Mouse (Mus musculus): ENCODE data around the gene Grwd1. TPM values are rescaled to one million over a fixed set of nuclear protein-coding genes. Genes with fewer than 3 reads are reported as not detected.
A peak's percentile ranks its signal among the peaks of the same experiment; 100 is the strongest.

Grwd1 gene
- polyA plus RNA-seq, 1 experiment from 2014 or later: 51.4 TPM

GRCm38 (mm10) chr7:45785388-45786135 is 45.2 kb downstream of the Grwd1 start:
- no peaks in the 10 kb centered on the region; the same call in 1 of the 2 replicates for H3K36me3 ChIP-seq (ENCODE audit: control insufficient read depth, insufficient read depth, low read length)
- no peaks in the 10 kb centered on the region for H3K9me3 ChIP-seq (ENCODE audit: control insufficient read depth, low read length)
- 0 out of 2 replicates have a peak, but pooled peaks have one; percentile 13 for ATAC-seq (ENCODE audit: low read depth)
- under 1% methylated on average over 39 of the region's 42 CpGs for WGBS
- H3K4me1 ChIP-seq (replicated peaks; ENCODE audit: control insufficient read depth, insufficient read depth, low read length): peaks cover 20% of the 10 kb centered on the region
- H3K27ac ChIP-seq (ENCODE audit: low read length): no peak overlapping the region
- H3K4me3 ChIP-seq (ENCODE audit: low read length): peak overlapping the region; percentile 56
- peak overlapping the region; percentile 83 for H3K4me2 ChIP-seq (ENCODE audit: low read depth, low read length)
- H3K27me3 ChIP-seq (ENCODE audit: control insufficient read depth, insufficient read depth, low read depth, low read length): peaks cover 5% of the 10 kb centered on the region
- H3K9ac ChIP-seq (ENCODE audit: low read length): peak overlapping the region; percentile 67

GRCm38 (mm10) chr7:45784524-45785372 is 46.0 kb downstream of the Grwd1 start, which contains the start of gene Sult2b1:
TSS of gene Sult2b1 (minus strand) at chr7:45784669.
- 0 out of 2 replicates have a peak within 1 kb of the TSS, but pooled peaks have one; percentile 18 for H3K27ac ChIP-seq (ENCODE audit: low read length)
- ATAC-seq (ENCODE audit: low read depth): peak; percentile 15; the same call in 1 of the 2 replicates
- peak within 1 kb of the TSS; percentile 95 for H3K4me2 ChIP-seq (ENCODE audit: low read depth, low read length)
- no peaks in the 10 kb centered on the region for H3K9me3 ChIP-seq (ENCODE audit: control insufficient read depth, low read length)
- peaks cover 20% of the 10 kb centered on the region for H3K4me1 ChIP-seq (replicated peaks; ENCODE audit: control insufficient read depth, insufficient read depth, low read length)
- H3K36me3 ChIP-seq (ENCODE audit: control insufficient read depth, insufficient read depth, low read length): no peaks in the 10 kb centered on the region
- peaks cover 5% of the 10 kb centered on the region for H3K27me3 ChIP-seq (ENCODE audit: control insufficient read depth, insufficient read depth, low read depth, low read length)
- peak within 1 kb of the TSS; percentile 62 for H3K4me3 ChIP-seq (ENCODE audit: low read length)
- WGBS: 18% methylated on average over 20 of the region's 20 CpGs
- H3K9ac ChIP-seq (ENCODE audit: low read length): peak within 1 kb of the TSS; percentile 73

- H3K27ac ChIP-seq (ENCODE audit: low read length): 0 out of 2 replicates have a peak within 1 kb of the TSS, but pooled peaks have one; percentile 18
- peaks cover 20% of the 10 kb centered on the region for H3K4me1 ChIP-seq (replicated peaks; ENCODE audit: control insufficient read depth, insufficient read depth, low read length)
- no peaks in the 10 kb centered on the region for H3K9me3 ChIP-seq (ENCODE audit: control insufficient read depth, low read length)
- H3K4me2 ChIP-seq (ENCODE audit: low read depth, low read length): peak within 1 kb of the TSS; percentile 95
- under 1% methylated on average over 38 of the region's 38 CpGs for WGBS
- H3K27me3 ChIP-seq (ENCODE audit: control insufficient read depth, insufficient read depth, low read depth, low read length): peaks cover 5% of the 10 kb centered on the region
- no peaks in the 10 kb centered on the region for H3K36me3 ChIP-seq (ENCODE audit: control insufficient read depth, insufficient read depth, low read length)
- peak within 1 kb of the TSS; percentile 73 for H3K9ac ChIP-seq (ENCODE audit: low read length)
- peak within 1 kb of the TSS; percentile 62 for H3K4me3 ChIP-seq (ENCODE audit: low read length)
- ATAC-seq (ENCODE audit: low read depth): peak; percentile 67
These were observed 47.1 kb downstream of the Grwd1 start, which contains the start of gene Lmtk3 for GRCm38 (mm10) chr7:45783511-45784091. TSS of gene Lmtk3 (plus strand) at chr7:45783738.

- no peak overlapping the region for H3K9ac ChIP-seq (ENCODE audit: low read length)
- no peak for ATAC-seq (ENCODE audit: low read depth)
These were observed 48.5 kb downstream of the Grwd1 start for GRCm38 (mm10) chr7:45782271-45782670.

GRCm38 (mm10) chr7:45779081-45779641 is 51.6 kb downstream of the Grwd1 start:
- H3K36me3 ChIP-seq (ENCODE audit: control insufficient read depth, insufficient read depth, low read length): no peaks in the 10 kb centered on the region
- H3K9me3 ChIP-seq (ENCODE audit: control insufficient read depth, low read length): no peaks in the 10 kb centered on the region
- no peaks in the 10 kb centered on the region; the same call in 1 of the 2 replicates for H3K27me3 ChIP-seq (ENCODE audit: control insufficient read depth, insufficient read depth, low read depth, low read length)
- peak overlapping the region; percentile 21 for H3K4me2 ChIP-seq (ENCODE audit: low read depth, low read length)
- no peak overlapping the region for H3K9ac ChIP-seq (ENCODE audit: low read length)
- ATAC-seq (ENCODE audit: low read depth): no peak
- H3K27ac ChIP-seq (ENCODE audit: low read length): no peak overlapping the region
- WGBS: 22% methylated on average over 22 of the region's 22 CpGs
- H3K4me3 ChIP-seq (ENCODE audit: low read length): no peak overlapping the region
- H3K4me1 ChIP-seq (replicated peaks; ENCODE audit: control insufficient read depth, insufficient read depth, low read length): peaks cover 5% of the 10 kb centered on the region; the same call in 1 of the 2 replicates

More at GRCm38 (mm10) chr7:45782271-45782670, 48.5 kb downstream of the Grwd1 start:
- Histone ChIP-seq H3K4me1 (replicated peaks; ENCODE audit: control insufficient read depth, insufficient read depth, low read length) (peaks cover 20% of the 10 kb centered on the region), H3K9me3 (ENCODE audit: control insufficient read depth, low read length) (no peaks in the 10 kb centered on the region), H3K27ac (ENCODE audit: low read length) (no peak overlapping the region), H3K27me3 (ENCODE audit: control insufficient read depth, insufficient read depth, low read depth, low read length) (peaks cover 5% of the 10 kb centered on the region), H3K4me3 (ENCODE audit: low read length) (no peak overlapping the region), H3K4me2 (ENCODE audit: low read depth, low read length) (no peak overlapping the region), H3K36me3 (ENCODE audit: control insufficient read depth, insufficient read depth, low read length) (no peaks in the 10 kb centered on the region)
- WGBS: 61% methylated on average over 4 of the region's 4 CpGs

GRCm38 (mm10) chr7:45775237-45775636 is 55.5 kb downstream of the Grwd1 start:
- no peak overlapping the region for H3K4me2 ChIP-seq (ENCODE audit: low read depth, low read length)
- 57% methylated on average over 7 of the region's 7 CpGs for WGBS
- H3K9ac ChIP-seq (ENCODE audit: low read length): no peak overlapping the region
- no peak overlapping the region for H3K4me3 ChIP-seq (ENCODE audit: low read length)
- no peak overlapping the region for H3K27ac ChIP-seq (ENCODE audit: low read length)
- H3K9me3 ChIP-seq (ENCODE audit: control insufficient read depth, low read length): no peaks in the 10 kb centered on the region
- no peaks in the 10 kb centered on the region for H3K4me1 ChIP-seq (replicated peaks; ENCODE audit: control insufficient read depth, insufficient read depth, low read length)
- no peak for ATAC-seq (ENCODE audit: low read depth)
- no peaks in the 10 kb centered on the region for H3K27me3 ChIP-seq (ENCODE audit: control insufficient read depth, insufficient read depth, low read depth, low read length)
- no peaks in the 10 kb centered on the region for H3K36me3 ChIP-seq (ENCODE audit: control insufficient read depth, insufficient read depth, low read length)

Other genes with a start within 250 kb of the Grwd1 start
- 0.16 and 0.91 TPM in 2 replicates for gene Fgf21, start 215.5 kb downstream of the Grwd1 start, polyA plus RNA-seq (2015; fragmentation: Nextera tagmentation; extraction: Ambion mirVana)
- 0.26 and 0.70 TPM in 2 replicates for gene Fut1, start 213.7 kb downstream of the Grwd1 start, polyA plus RNA-seq (2015; fragmentation: Nextera tagmentation; extraction: Ambion mirVana)
- 0.16 and 0.21 TPM in 2 replicates for gene Izumo1, start 209.1 kb downstream of the Grwd1 start, polyA plus RNA-seq (2015; fragmentation: Nextera tagmentation; extraction: Ambion mirVana)
- 16.1 and 16.4 TPM in 2 replicates for gene Rasip1, start 203.5 kb downstream of the Grwd1 start, polyA plus RNA-seq (2015; fragmentation: Nextera tagmentation; extraction: Ambion mirVana)
- gene Mamstr, start 191.0 kb downstream of the Grwd1 start, polyA plus RNA-seq (2015; fragmentation: Nextera tagmentation; extraction: Ambion mirVana): 10.6 and 11.5 TPM in 2 replicates
- 0.60 and 0.70 TPM in 2 replicates for gene Fut2, start 164.6 kb downstream of the Grwd1 start, polyA plus RNA-seq (2015; fragmentation: Nextera tagmentation; extraction: Ambion mirVana)
- gene Ntn5, start 146.9 kb downstream of the Grwd1 start, polyA plus RNA-seq (2015; fragmentation: Nextera tagmentation; extraction: Ambion mirVana): 0.95 and 1.8 TPM in 2 replicates
- gene Sec1, start 136.5 kb downstream of the Grwd1 start, polyA plus RNA-seq (2015; fragmentation: Nextera tagmentation; extraction: Ambion mirVana): 0.74 and 0.84 TPM in 2 replicates
- gene Car11, start 131.1 kb downstream of the Grwd1 start, polyA plus RNA-seq (2015; fragmentation: Nextera tagmentation; extraction: Ambion mirVana): 2.3 and 3.3 TPM in 2 replicates
- 1.5 and 1.7 TPM in 2 replicates for gene Dbp, start 125.9 kb downstream of the Grwd1 start, polyA plus RNA-seq (2015; fragmentation: Nextera tagmentation; extraction: Ambion mirVana)
- 984 and 1,005 TPM in 2 replicates for gene Rpl18, start 115.5 kb downstream of the Grwd1 start, polyA plus RNA-seq (2015; fragmentation: Nextera tagmentation; extraction: Ambion mirVana)
- gene Sphk2, start 112.9 kb downstream of the Grwd1 start, polyA plus RNA-seq (2015; fragmentation: Nextera tagmentation; extraction: Ambion mirVana): 28.9 TPM in 2 replicates
- 2.0 and 2.1 TPM in 2 replicates for gene Fam83e, start 109.7 kb downstream of the Grwd1 start, polyA plus RNA-seq (2015; fragmentation: Nextera tagmentation; extraction: Ambion mirVana)
- not detected in 2 replicates for gene Spaca4, start 105.1 kb downstream of the Grwd1 start, polyA plus RNA-seq (2015; fragmentation: Nextera tagmentation; extraction: Ambion mirVana)
- gene Lmtk3, start 47.2 kb downstream of the Grwd1 start, polyA plus RNA-seq (2015; fragmentation: Nextera tagmentation; extraction: Ambion mirVana): 0.72 and 1.0 TPM in 2 replicates
- gene Sult2b1, start 46.3 kb downstream of the Grwd1 start, polyA plus RNA-seq (2015; fragmentation: Nextera tagmentation; extraction: Ambion mirVana): 6.6 and 7.9 TPM in 2 replicates
- 108 and 112 TPM in 2 replicates for gene Cyth2, start 16.4 kb downstream of the Grwd1 start, polyA plus RNA-seq (2015; fragmentation: Nextera tagmentation; extraction: Ambion mirVana)
- gene Kcnj14, start 6.2 kb downstream of the Grwd1 start, polyA plus RNA-seq (2015; fragmentation: Nextera tagmentation; extraction: Ambion mirVana): 0.68 and 1.3 TPM in 2 replicates
- 76.6 and 76.7 TPM in 2 replicates for gene Kdelr1, start 41.8 kb upstream of the Grwd1 start, polyA plus RNA-seq (2015; fragmentation: Nextera tagmentation; extraction: Ambion mirVana)
- 0.34 and 0.40 TPM in 2 replicates for gene Grin2d, start 47.4 kb upstream of the Grwd1 start, polyA plus RNA-seq (2015; fragmentation: Nextera tagmentation; extraction: Ambion mirVana)
- gene Syngr4, start 65.8 kb upstream of the Grwd1 start, polyA plus RNA-seq (2015; fragmentation: Nextera tagmentation; extraction: Ambion mirVana): 0.26 and 1.9 TPM in 2 replicates
- 4.6 and 5.6 TPM in 2 replicates for gene Tmem143, start 66.0 kb upstream of the Grwd1 start, polyA plus RNA-seq (2015; fragmentation: Nextera tagmentation; extraction: Ambion mirVana)
- gene Emp3, start 90.5 kb upstream of the Grwd1 start, polyA plus RNA-seq (2015; fragmentation: Nextera tagmentation; extraction: Ambion mirVana): 177 and 189 TPM in 2 replicates
- gene Ccdc114, start 93.1 kb upstream of the Grwd1 start, polyA plus RNA-seq (2015; fragmentation: Nextera tagmentation; extraction: Ambion mirVana): 9.6 and 11.3 TPM in 2 replicates
- gene Abcc6, start 199.4 kb upstream of the Grwd1 start, polyA plus RNA-seq (2015; fragmentation: Nextera tagmentation; extraction: Ambion mirVana): 0.25 and 0.63 TPM in 2 replicates
- gene Nomo1, start 202.8 kb upstream of the Grwd1 start, polyA plus RNA-seq (2015; fragmentation: Nextera tagmentation; extraction: Ambion mirVana): 30.3 and 31.4 TPM in 2 replicates